Mouse (Mus musculus): Measurements from ENCODE around the gene Kcnn4. TPM values are rescaled to one million over a fixed set of nuclear protein-coding genes. Genes with fewer than 3 reads are reported as not detected.

Kcnn4 gene
- polyA plus RNA-seq, 1 experiment = 3.0 TPM

- DNase-seq (ENCODE audit: extremely low spot score in 1 of 2, low spot score in 1 of 2) = no peak
These were observed 4.6 kb upstream of the Kcnn4 start for GRCm38 (mm10) chr7:24365258-24366014.

GRCm38 (mm10) chr7:24366716-24367632 lies 3.1 kb upstream of the Kcnn4 start:
- DNase-seq (ENCODE audit: extremely low spot score in 1 of 2, low spot score in 1 of 2) = no peak

GRCm38 (mm10) chr7:24368226-24368625 lies 1.8 kb upstream of the Kcnn4 start:
- DNase-seq (ENCODE audit: extremely low spot score in 1 of 2, low spot score in 1 of 2) = no peak

GRCm38 (mm10) chr7:24368946-24369345 lies 1.1 kb upstream of the Kcnn4 start:
- no peak for DNase-seq (ENCODE audit: extremely low spot score in 1 of 2, low spot score in 1 of 2)

GRCm38 (mm10) chr7:24371012-24371808 lies 1.1 kb downstream of the Kcnn4 start:
- no peak for DNase-seq (ENCODE audit: extremely low spot score in 1 of 2, low spot score in 1 of 2)

- no peak for DNase-seq (ENCODE audit: extremely low spot score in 1 of 2, low spot score in 1 of 2)
These were observed 1.7 kb downstream of the Kcnn4 start for GRCm38 (mm10) chr7:24371809-24372145.

GRCm38 (mm10) chr7:24372300-24372699 lies 2.2 kb downstream of the Kcnn4 start:
- no peak for DNase-seq (ENCODE audit: extremely low spot score in 1 of 2, low spot score in 1 of 2)

GRCm38 (mm10) chr7:24372786-24373185 lies 2.7 kb downstream of the Kcnn4 start:
- DNase-seq (ENCODE audit: extremely low spot score in 1 of 2, low spot score in 1 of 2) = no peak

DNA sequence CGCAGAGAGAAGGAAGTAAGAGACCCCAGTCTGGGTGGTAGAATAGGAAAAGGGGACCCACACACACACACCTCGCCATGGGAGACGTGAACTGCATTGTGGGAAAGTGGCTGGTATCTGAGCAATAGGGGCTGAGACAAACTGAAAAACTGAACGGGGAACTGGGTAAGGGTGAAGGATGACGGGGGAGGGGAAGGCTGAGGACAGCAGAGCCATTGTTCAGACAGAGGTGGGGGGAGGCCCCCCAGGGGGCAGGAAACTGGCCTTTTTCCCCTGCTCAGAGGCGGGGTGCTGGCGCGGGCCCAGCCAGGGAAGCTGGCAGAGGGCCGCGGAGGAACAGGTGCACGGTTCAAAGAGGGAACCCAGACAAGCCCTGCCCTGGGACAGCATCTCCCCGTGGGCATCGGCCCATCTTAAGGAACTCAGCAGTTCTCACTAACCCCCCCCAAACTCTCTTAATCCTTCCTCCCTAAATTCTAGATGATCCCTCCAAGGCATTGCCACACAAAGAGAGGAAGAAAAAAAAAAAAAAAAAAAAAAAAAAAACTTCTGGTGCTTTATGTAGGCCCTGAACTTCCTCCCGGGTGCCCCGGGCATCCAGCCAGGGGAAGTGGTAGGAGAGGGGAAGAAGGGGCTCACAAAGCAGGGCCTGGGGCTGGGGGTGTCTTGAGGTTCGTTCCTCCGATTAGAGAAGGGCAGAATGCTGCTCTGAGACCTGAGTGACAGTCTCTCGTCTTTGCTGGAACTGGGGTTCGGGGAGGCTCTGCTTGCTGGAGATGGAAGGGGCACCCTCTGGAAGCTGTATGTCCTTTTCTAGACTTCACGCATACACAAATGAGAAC lies 3.7 kb downstream of the Kcnn4 start:
- DNase-seq (ENCODE audit: extremely low spot score in 1 of 2, low spot score in 1 of 2) = peak in 1 of 2 experiments; percentile 37

- no peak for DNase-seq (ENCODE audit: extremely low spot score in 1 of 2, low spot score in 1 of 2)
These were observed 6.4 kb downstream of the Kcnn4 start for GRCm38 (mm10) chr7:24376456-24376855.

DNA sequence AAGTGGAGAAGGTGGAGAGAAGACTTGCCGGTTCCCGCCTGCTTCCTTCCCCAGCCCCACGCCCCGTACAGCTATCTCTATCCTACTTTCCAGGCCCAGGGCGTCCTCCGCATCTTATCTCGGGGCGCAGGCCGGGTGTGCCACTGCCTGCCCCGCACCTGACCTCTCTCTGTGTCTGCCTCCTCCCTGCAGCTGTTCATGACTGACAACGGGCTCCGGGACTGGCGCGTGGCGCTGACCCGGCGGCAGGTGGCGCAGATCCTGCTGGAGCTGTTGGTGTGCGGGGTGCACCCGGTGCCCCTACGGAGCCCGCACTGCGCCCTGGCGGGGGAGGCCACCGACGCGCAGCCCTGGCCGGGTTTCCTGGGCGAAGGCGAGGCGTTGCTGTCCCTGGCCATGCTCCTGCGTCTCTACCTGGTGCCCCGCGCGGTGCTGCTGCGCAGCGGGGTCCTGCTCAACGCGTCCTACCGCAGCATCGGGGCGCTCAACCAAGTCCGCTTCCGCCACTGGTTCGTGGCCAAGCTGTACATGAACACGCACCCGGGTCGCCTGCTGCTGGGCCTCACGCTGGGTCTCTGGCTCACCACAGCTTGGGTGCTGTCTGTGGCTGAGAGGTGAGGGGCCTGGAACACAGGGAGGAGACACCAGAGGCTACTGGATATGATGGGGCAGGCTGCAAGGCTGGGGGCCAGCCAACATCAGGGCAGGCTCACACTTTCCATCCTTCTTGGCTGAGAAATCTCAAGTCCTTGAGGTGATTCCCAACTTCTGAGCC lies 7.2 kb downstream of the Kcnn4 start:
- DNase-seq (ENCODE audit: extremely low spot score in 1 of 2, low spot score in 1 of 2) = no peak

DNA sequence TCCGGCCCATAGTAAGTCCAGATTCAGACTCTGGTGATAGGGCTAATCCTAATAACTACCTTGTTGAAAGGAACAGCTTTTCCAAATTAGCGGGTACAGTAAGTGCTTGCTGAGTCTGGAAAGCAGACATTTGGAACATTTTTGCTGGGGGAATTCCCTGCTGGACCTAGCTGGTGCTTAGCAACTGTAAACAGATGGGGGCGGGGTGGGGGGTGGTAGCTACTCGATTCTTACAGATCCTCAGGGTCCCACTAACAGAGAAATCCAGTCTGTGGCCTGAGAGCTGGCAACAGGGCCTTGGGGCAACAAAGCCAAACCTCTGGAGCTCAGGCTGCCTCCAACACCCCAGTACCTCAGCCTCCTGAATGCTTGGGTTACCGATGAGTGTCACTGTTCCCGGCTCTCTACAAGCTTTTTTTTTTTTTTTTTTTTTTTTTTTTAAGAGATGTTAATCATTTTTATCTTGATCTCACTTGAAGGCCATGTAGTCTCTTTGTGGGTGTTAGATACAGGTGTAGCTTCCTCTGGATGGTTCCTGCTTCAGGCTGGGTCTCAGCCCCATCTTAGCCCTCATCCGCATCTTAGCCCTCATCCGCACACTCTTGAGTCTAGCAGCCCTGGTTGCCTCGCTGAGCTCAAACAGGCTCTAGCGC lies 8.1 kb downstream of the Kcnn4 start:
- no peak for DNase-seq (ENCODE audit: extremely low spot score in 1 of 2, low spot score in 1 of 2)

DNA sequence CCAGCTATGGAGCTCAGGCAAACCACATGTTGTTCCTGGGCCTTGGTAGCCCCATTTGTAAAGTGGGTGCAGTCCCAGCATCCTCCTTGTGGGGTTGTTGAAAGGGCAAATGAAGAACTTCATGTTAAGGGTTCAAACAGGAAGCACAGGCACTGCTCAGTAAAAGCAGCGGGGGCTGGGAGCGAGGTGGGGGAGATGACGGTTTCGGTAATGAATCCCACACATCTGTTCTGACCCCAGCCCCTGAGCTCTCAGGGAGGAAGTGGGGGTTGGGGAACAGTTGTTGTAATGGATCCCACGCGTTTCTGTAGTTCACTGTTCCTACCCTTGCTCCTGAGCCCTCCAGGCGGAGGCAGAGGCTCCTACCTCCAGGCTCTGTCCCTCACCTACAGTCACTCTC lies 9.9 kb downstream of the Kcnn4 start:
- DNase-seq (ENCODE audit: extremely low spot score in 1 of 2, low spot score in 1 of 2) = no peak

DNA sequence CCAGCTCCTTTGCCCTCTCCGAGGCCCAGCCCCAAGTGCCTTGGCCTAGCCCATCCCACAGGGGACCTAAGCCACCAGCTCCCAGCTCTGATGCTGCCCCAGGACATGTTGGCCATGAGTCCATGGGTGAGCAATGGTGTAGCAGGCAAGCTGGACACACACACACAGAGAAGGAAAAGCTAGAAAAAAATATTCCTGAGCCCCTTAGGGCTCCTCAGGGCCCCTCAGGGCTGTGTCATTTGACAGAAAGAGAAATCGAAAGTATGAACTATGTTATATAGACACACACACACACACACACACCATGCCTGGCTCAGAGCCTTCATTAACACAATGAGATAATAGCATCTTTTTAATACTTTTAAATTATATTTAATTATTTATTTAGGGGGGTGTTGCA lies 10.3 kb downstream of the Kcnn4 start:
- no peak for DNase-seq (ENCODE audit: extremely low spot score in 1 of 2, low spot score in 1 of 2)

GRCm38 (mm10) chr7:24382730-24383372 lies 12.8 kb downstream of the Kcnn4 start:
- DNase-seq (ENCODE audit: extremely low spot score in 1 of 2, low spot score in 1 of 2) = no peak

DNA sequence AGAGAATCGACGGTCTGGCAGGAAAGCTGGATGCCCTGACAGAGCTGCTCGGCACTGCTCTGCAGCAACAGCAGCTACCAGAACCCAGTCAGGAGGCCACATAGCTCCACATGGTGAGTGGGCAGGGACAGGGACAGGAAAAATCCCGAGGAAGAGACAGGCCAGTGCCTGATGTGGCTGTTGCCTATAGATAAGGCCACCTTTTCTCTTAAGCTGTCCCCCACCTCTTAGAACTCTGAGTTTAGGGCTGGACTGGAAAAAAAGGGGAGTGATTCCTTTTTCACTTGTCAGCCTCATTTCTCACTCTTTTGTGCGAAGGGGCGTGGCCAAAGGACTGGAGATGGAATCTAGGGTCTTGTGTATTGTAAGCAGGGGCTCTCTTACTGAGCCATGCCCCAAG lies 14.0 kb downstream of the Kcnn4 start:
- DNase-seq (ENCODE audit: extremely low spot score in 1 of 2, low spot score in 1 of 2) = no peak

GRCm38 (mm10) chr7:24384827-24385226 lies 14.8 kb downstream of the Kcnn4 start:
- peak in 1 of 2 experiments; percentile 78 for DNase-seq (ENCODE audit: extremely low spot score in 1 of 2, low spot score in 1 of 2)

GRCm38 (mm10) chr7:24387059-24387556 lies 17.0 kb downstream of the Kcnn4 start:
- no peak for DNase-seq (ENCODE audit: extremely low spot score in 1 of 2, low spot score in 1 of 2)
